Mouse (Mus musculus) forebrain, embryonic 13.5 days (tissue): ENCODE results near the gene Akr1d1. TPM values are rescaled to one million over a fixed set of nuclear protein-coding genes. Genes with fewer than 3 reads are reported as not detected.

Source experiments
- ATAC-seq: fragments of 200-750 bp; cut with Nextera tagmentation; 2 replicates; pipeline ENCODE4 v1.8.0; 2017
- H3K27ac ChIP-seq: fragments of 300-500 bp; sonication (generic); 2 replicates; pipeline ENCODE4 v1.5.1; 2015; ENCODE audit warnings: inconsistent platforms, mild to moderate bottlenecking, moderate library complexity
- H3K27me3 ChIP-seq: fragments of 300-500 bp; sonication (generic); 2 replicates; pipeline ENCODE4 v1.6.1; 2015; ENCODE audit warnings: mild to moderate bottlenecking, inconsistent platforms
- H3K36me3 ChIP-seq: fragments of 300-500 bp; sonication (generic); 2 replicates; pipeline ENCODE4 v1.6.1; 2015; ENCODE audit warnings: mild to moderate bottlenecking, inconsistent platforms; ENCODE audit not compliant: poor library complexity, severe bottlenecking
- H3K4me1 ChIP-seq: fragments of 300-500 bp; sonication (generic); 2 replicates; pipeline ENCODE4 v1.6.1; 2015; ENCODE audit warnings: inconsistent platforms
- H3K4me2 ChIP-seq: fragments of 300-500 bp; sonication (generic); 2 replicates; pipeline ENCODE4 v1.6.1; 2015; ENCODE audit warnings: inconsistent platforms, mild to moderate bottlenecking, moderate library complexity
- H3K4me3 ChIP-seq: fragments of 300-500 bp; sonication (generic); 2 replicates; pipeline ENCODE4 v1.5.1; 2015; ENCODE audit warnings: mild to moderate bottlenecking, inconsistent platforms
- H3K9ac ChIP-seq: fragments of 300-500 bp; sonication (generic); 2 replicates; pipeline ENCODE4 v1.6.1; 2015; ENCODE audit warnings: mild to moderate bottlenecking, inconsistent platforms
- H3K9me3 ChIP-seq: fragments of 300-500 bp; sonication (generic); replicated peaks from 2 replicates; pipeline ENCODE4 v1.6.1; 2016; ENCODE audit warnings: inconsistent platforms
- WGBS: fragments of 180-500 bp; shearing (Covaris S2); methylation state at CpG from one replicate; pipeline ENCODE4 v1.1.7; 2015; 5-methylcytosine and 5-hydroxymethylcytosine counted together
- polyA plus RNA-seq: library from polyadenylated mRNA; unstranded; fragments of >200 nt; fragmentation: Nextera tagmentation; extraction: Ambion mirVana; gene quantifications from 2 replicates; pipeline ENCODE4 v1.2.1, GENCODE M21; 2015

Akr1d1 gene
- polyA plus RNA-seq, 1 experiment from 2014 or later, result not detected

- Histone ChIP-seq H3K4me2 (no peak overlapping the region), H3K36me3 (no peaks in the 10 kb centered on the region), H3K9ac (no peak overlapping the region), H3K4me3 (no peak overlapping the region), H3K9me3 (no peaks in the 10 kb centered on the region), H3K27me3 (no peaks in the 10 kb centered on the region), H3K27ac (no peak overlapping the region), H3K4me1 (no peaks in the 10 kb centered on the region)
- no peak for ATAC-seq
- WGBS, result 55% methylated on average over 9 of the region's 9 CpGs
These were observed 73.1 kb downstream of the Akr1d1 start for GRCm38 (mm10) chr6:37602857-37603765.

- no peak overlapping the region for H3K4me3 ChIP-seq
- H3K9me3 ChIP-seq, result no peaks in the 10 kb centered on the region
- 80% methylated on average over 4 of the region's 4 CpGs for WGBS
- H3K27me3 ChIP-seq, result no peaks in the 10 kb centered on the region
- no peak for ATAC-seq
- no peaks in the 10 kb centered on the region for H3K4me1 ChIP-seq
- H3K27ac ChIP-seq, result no peak overlapping the region
- no peak overlapping the region for H3K9ac ChIP-seq
- H3K36me3 ChIP-seq, result no peaks in the 10 kb centered on the region
- H3K4me2 ChIP-seq, result no peak overlapping the region
These were observed 74.4 kb downstream of the Akr1d1 start for GRCm38 (mm10) chr6:37604178-37604883.

GRCm38 (mm10) chr6:37604884-37605269 is 74.9 kb downstream of the Akr1d1 start:
- Histone ChIP-seq H3K27me3 (no peaks in the 10 kb centered on the region), H3K36me3 (no peaks in the 10 kb centered on the region), H3K4me2 (no peak overlapping the region), H3K9ac (no peak overlapping the region), H3K4me1 (no peaks in the 10 kb centered on the region), H3K4me3 (no peak overlapping the region), H3K9me3 (no peaks in the 10 kb centered on the region), H3K27ac (no peak overlapping the region)
- whole genome bisulfite sequencing, result 70% methylated on average over 5 of the region's 5 CpGs
- ATAC-seq, result no peak

- ATAC-seq, result no peak
- WGBS, result 76% methylated on average over 3 of the region's 3 CpGs
- H3K27me3 ChIP-seq, result no peaks in the 10 kb centered on the region
These were observed 77.7 kb downstream of the Akr1d1 start for GRCm38 (mm10) chr6:37607511-37608289.

GRCm38 (mm10) chr6:37612603-37613284 is 82.8 kb downstream of the Akr1d1 start:
- H3K4me3 ChIP-seq, result no peak overlapping the region
- no peaks in the 10 kb centered on the region for H3K27me3 ChIP-seq
- H3K9me3 ChIP-seq, result no peaks in the 10 kb centered on the region
- no peak overlapping the region for H3K4me2 ChIP-seq
- H3K4me1 ChIP-seq, result no peaks in the 10 kb centered on the region
- 90% methylated on average over 6 of the region's 6 CpGs for WGBS
- H3K9ac ChIP-seq, result no peak overlapping the region
- ATAC-seq, result no peak
- H3K36me3 ChIP-seq, result no peaks in the 10 kb centered on the region
- H3K27ac ChIP-seq, result no peak overlapping the region

More at GRCm38 (mm10) chr6:37607511-37608289, 77.7 kb downstream of the Akr1d1 start:
- H3K36me3 ChIP-seq, result no peaks in the 10 kb centered on the region
- H3K4me1 ChIP-seq, result no peaks in the 10 kb centered on the region
- H3K4me2 ChIP-seq, result no peak overlapping the region
- no peak overlapping the region for H3K4me3 ChIP-seq
- H3K9ac ChIP-seq, result no peak overlapping the region
- H3K27ac ChIP-seq, result no peak overlapping the region
- no peaks in the 10 kb centered on the region for H3K9me3 ChIP-seq

GRCm38 (mm10) chr6:37615490-37615889 is 85.5 kb downstream of the Akr1d1 start:
- Histone ChIP-seq H3K27me3 (no peaks in the 10 kb centered on the region), H3K4me3 (no peak overlapping the region), H3K9me3 (no peaks in the 10 kb centered on the region), H3K4me2 (no peak overlapping the region), H3K4me1 (no peaks in the 10 kb centered on the region), H3K9ac (no peak overlapping the region), H3K36me3 (no peaks in the 10 kb centered on the region), H3K27ac (no peak overlapping the region)
- WGBS, result 93% methylated on average over 2 of the region's 2 CpGs
- no peak for ATAC-seq

- WGBS, result 96% methylated on average over 7 of the region's 7 CpGs
- H3K4me2 ChIP-seq, result no peak overlapping the region
- no peak overlapping the region for H3K9ac ChIP-seq
- H3K27me3 ChIP-seq, result no peaks in the 10 kb centered on the region
- H3K36me3 ChIP-seq, result no peaks in the 10 kb centered on the region
- no peak overlapping the region for H3K4me3 ChIP-seq
- H3K4me1 ChIP-seq, result no peaks in the 10 kb centered on the region
- no peak for ATAC-seq
- no peak overlapping the region for H3K27ac ChIP-seq
- H3K9me3 ChIP-seq, result no peaks in the 10 kb centered on the region
These were observed 86.2 kb downstream of the Akr1d1 start for GRCm38 (mm10) chr6:37616136-37616535.

- no peaks in the 10 kb centered on the region for H3K36me3 ChIP-seq
- H3K27ac ChIP-seq, result no peak overlapping the region
- WGBS, result 88% methylated on average over 10 of the region's 10 CpGs
- H3K4me1 ChIP-seq, result no peaks in the 10 kb centered on the region
- H3K9me3 ChIP-seq, result no peaks in the 10 kb centered on the region
- H3K4me2 ChIP-seq, result no peak overlapping the region
- no peaks in the 10 kb centered on the region for H3K27me3 ChIP-seq
- ATAC-seq, result no peak
- no peak overlapping the region for H3K9ac ChIP-seq
- H3K4me3 ChIP-seq, result no peak overlapping the region
These were observed 87.5 kb downstream of the Akr1d1 start for GRCm38 (mm10) chr6:37617431-37618011.

Other genes with a start within 250 kb of the Akr1d1 start
- 3.8 and 4.3 TPM in 2 replicates for gene Dgki, start 230.0 kb upstream of the Akr1d1 start, polyA plus RNA-seq
- gene Creb3l2, start 88.0 kb upstream of the Akr1d1 start, polyA plus RNA-seq, result 2.0 and 2.1 TPM in 2 replicates